Mouse (Mus musculus): ENCODE results near the gene Grin2b.

DNA sequence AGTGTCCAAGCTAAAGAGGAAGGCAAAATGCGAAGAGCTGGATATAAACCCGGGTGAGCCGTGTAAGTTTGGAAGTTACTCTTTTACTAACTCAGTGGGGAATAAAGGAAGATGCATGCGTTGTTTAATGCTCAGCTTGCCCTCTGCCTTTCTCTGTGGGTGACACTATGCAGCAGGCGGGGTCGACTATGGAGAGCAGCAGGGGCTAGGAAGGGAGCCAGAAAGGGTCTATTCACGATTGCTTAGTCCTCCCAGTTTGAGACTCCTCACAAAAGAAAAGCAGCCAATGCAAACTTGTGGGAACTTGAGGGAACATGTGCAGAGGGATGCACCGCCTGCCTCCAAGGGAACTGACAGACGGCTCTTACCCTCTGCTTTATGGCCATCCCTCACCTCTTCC lies 211.5 kb downstream of the Grin2b start:
- TF ChIP-seq MYOG (IDR thresholded peaks at IDR 0.05; ENCODE audit: control insufficient read depth in 1 of 3, insufficient read depth in 1 of 3, insufficient read length in 2 of 3, low read depth in 2 of 3) (no peak), TCF12 (IDR thresholded peaks at IDR 0.05; ENCODE audit: insufficient read depth, poor library complexity, severe bottlenecking) (no peak), MAX (IDR thresholded peaks at IDR 0.05; ENCODE audit: low read depth) (no peak), POLR2A (IDR thresholded peaks at IDR 0.05; ENCODE audit: insufficient read length, low read depth) (no peak), POLR2AphosphoS2 (IDR thresholded peaks at IDR 0.05; ENCODE audit: insufficient read length, low read depth) (no peak), CEBPB (IDR thresholded peaks at IDR 0.05; ENCODE audit: insufficient read depth, poor library complexity, severe bottlenecking) (no peak), TCF3 (IDR thresholded peaks at IDR 0.05; ENCODE audit: insufficient read length, low read depth) (no peak), E2F4 (IDR thresholded peaks at IDR 0.05; ENCODE audit: insufficient read depth) (no peak), USF1 (IDR thresholded peaks at IDR 0.05; ENCODE audit: low read depth) (no peak), REST (IDR thresholded peaks at IDR 0.05; ENCODE audit: insufficient read depth, insufficient read length) (no peak), SRF (IDR thresholded peaks at IDR 0.05; ENCODE audit: control insufficient read depth, insufficient read length, low read depth) (no peak), MYOD1 (IDR thresholded peaks at IDR 0.05; ENCODE audit: control insufficient read depth in 1 of 3, insufficient read length in 2 of 3, low read depth in 2 of 3) (no peak)
